Mouse (Mus musculus) embryonic facial prominence, embryonic 14.5 days (tissue): ENCODE results near the gene Jhy. TPM values are rescaled to one million over a fixed set of nuclear protein-coding genes. Genes with fewer than 3 reads are reported as not detected.

ENCODE experiments used
- ATAC-seq: fragments of 200-750 bp; cut with Nextera tagmentation; 2 replicates; pipeline ENCODE4 v1.8.0; 2017; ENCODE audit warnings: low read depth, moderate number of reproducible peaks, moderate TSS enrichment
- DNase-seq: peaks from one replicate; pipeline ENCODE4 v3.0.0-alpha.2; 2015; ENCODE audit warnings: low spot score
- H3K27ac ChIP-seq: fragments of 300-500 bp; sonication (generic); replicated peaks from 2 replicates; pipeline ENCODE4 v1.5.1; 2014; ENCODE audit warnings: low read depth, mild to moderate bottlenecking, low read length, moderate library complexity
- H3K27me3 ChIP-seq: fragments of 300-500 bp; sonication (generic); replicated peaks from 2 replicates; pipeline ENCODE4 v1.6.1; 2014; ENCODE audit warnings: low read length; ENCODE audit not compliant: control insufficient read depth, insufficient read depth
- H3K36me3 ChIP-seq: fragments of 300-500 bp; sonication (generic); 2 replicates; pipeline ENCODE4 v1.6.1; 2014; ENCODE audit warnings: low read length, mixed read lengths; ENCODE audit not compliant: control insufficient read depth, insufficient read depth
- H3K4me1 ChIP-seq: fragments of 300-500 bp; sonication (generic); 2 replicates; pipeline ENCODE4 v1.6.1; 2014; ENCODE audit warnings: antibody characterized with exemption, low read length; ENCODE audit not compliant: control insufficient read depth, insufficient read depth
- H3K4me2 ChIP-seq: fragments of 300-500 bp; sonication (generic); 2 replicates; pipeline ENCODE4 v1.6.1; 2014; ENCODE audit warnings: low read depth, mild to moderate bottlenecking, low read length, moderate library complexity, mixed read lengths
- H3K4me3 ChIP-seq: fragments of 300-500 bp; sonication (generic); 2 replicates; pipeline ENCODE4 v1.5.1; 2014; ENCODE audit warnings: low read depth, mild to moderate bottlenecking, low read length
- H3K9ac ChIP-seq: fragments of 300-500 bp; sonication (generic); 2 replicates; pipeline ENCODE4 v1.6.1; 2014; ENCODE audit warnings: low read depth, mild to moderate bottlenecking, low read length, moderate library complexity, mixed read lengths
- H3K9me3 ChIP-seq: fragments of 300-500 bp; sonication (generic); 2 replicates; pipeline ENCODE4 v1.6.1; 2016; ENCODE audit warnings: low read length; ENCODE audit not compliant: control insufficient read depth
- WGBS: fragments of 180-500 bp; shearing (Covaris S2); extraction: QIAGEN DNeasy Blood & Tissue Kit; methylation state at CpG from one replicate; pipeline ENCODE4 v1.1.7; 2014; 5-methylcytosine and 5-hydroxymethylcytosine counted together
- polyA plus RNA-seq: library from polyadenylated mRNA; unstranded; fragments of >200 nt; fragmentation: Nextera tagmentation; extraction: Ambion mirVana; gene quantifications from 2 replicates; pipeline ENCODE4 v1.2.1, GENCODE M21; 2014

Jhy gene
- polyA plus RNA-seq, 1 experiment from 2014 or later = 0.31 TPM

DNA sequence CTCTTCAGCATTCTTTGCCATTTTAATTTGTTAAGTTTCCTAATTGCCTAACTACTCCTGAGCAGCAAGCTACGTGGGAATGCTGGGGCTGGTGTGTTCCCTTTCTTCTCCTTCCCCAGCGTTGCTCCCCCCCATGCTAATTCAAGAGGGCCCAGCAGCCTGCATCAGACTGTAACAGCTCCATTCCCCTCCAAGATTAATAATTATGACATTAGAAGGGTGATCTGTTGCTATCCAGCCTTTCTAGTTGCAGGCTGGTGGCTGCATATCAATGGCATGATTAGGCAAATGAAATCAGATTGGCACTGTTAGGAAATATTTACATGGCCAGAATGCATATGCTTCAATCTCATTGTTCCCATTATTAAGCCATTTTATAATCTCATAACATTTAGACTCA, 112.4 kb downstream of the Jhy start:
- no peak overlapping the region for H3K4me3 ChIP-seq
- H3K9ac ChIP-seq = no peak overlapping the region
- 0 out of 2 replicates have a peak, but pooled peaks cover 4% of the 10 kb centered on the region for H3K27me3 ChIP-seq
- H3K4me2 ChIP-seq = no peak overlapping the region
- no peak overlapping the region for H3K27ac ChIP-seq
- WGBS = 56% methylated on average over 2 of the region's 2 CpGs
- H3K9me3 ChIP-seq = no peaks in the 10 kb centered on the region
- no peaks in the 10 kb centered on the region for H3K4me1 ChIP-seq
- no peaks in the 10 kb centered on the region for H3K36me3 ChIP-seq
- DNase-seq (no peak), ATAC-seq (no peak)

Other genes starting within 250 kb of the Jhy start
- 2,298 and 2,577 TPM in 2 replicates for gene Hspa8, start 163.1 kb downstream of the Jhy start, polyA plus RNA-seq
- gene Bsx, start 90.0 kb downstream of the Jhy start, polyA plus RNA-seq = not detected in 2 replicates
- 0.39 TPM in 1 of 2 replicates, not detected in the other for gene Crtam, start 40.5 kb upstream of the Jhy start, polyA plus RNA-seq
- 10.5 and 12.1 TPM in 2 replicates for gene Ubash3b, start 197.6 kb upstream of the Jhy start, polyA plus RNA-seq